Mouse (Mus musculus) adrenal gland, postnatal 10 days (tissue): ENCODE data around the gene Rpa3. TPM values are rescaled to one million over a fixed set of nuclear protein-coding genes. Genes with fewer than 3 reads are reported as not detected.

Source experiments
- DNase-seq: peaks from one replicate; pipeline ENCODE4 v3.0.0; 2021; ENCODE audit warnings: mixed read lengths
- long read RNA-seq, 2 experiments: library from polyadenylated mRNA; stranded (forward); transcript quantifications; one replicate each; pipeline ENCODE4 v2.0.0; 2021
- total RNA-seq, 2 experiments: library from RNA; stranded (reverse); gene quantifications; 2 replicates each; pipeline ENCODE4 v1.2.3; 2021

The Rpa3 gene
- 10 to 100 TPM; 40.0 to 47.4 TPM for total RNA-seq
- long read RNA-seq, experiment 1, transcript Rpa3-201 (4 exons, 670 nt): major isoform, 71 of 82 reads
- long read RNA-seq, experiment 1, partial matches to known transcripts: 6 of 82 reads
- long read RNA-seq, experiment 1, other reads (novel, unspliced or antisense): 2 of 82 reads
- long read RNA-seq, experiment 2, transcript Rpa3-201 (4 exons, 670 nt): major isoform, 88 of 102 reads
- long read RNA-seq, experiment 2, partial matches to known transcripts: 2 of 102 reads
- long read RNA-seq, experiment 2, other reads (novel, unspliced or antisense): 8 of 102 reads

- peak; percentile 97 for DNase-seq
Measured at GRCm38 (mm10) chr6:8259004-8259666, at the start of gene Rpa3, which contains the start of the genes Umad1 and Gm45062. Gene Rpa3, minus strand, starts transcription at chr6:8259173. Gene Umad1, plus strand, starts transcription at chr6:8259288. Gene Gm45062, plus strand, starts transcription at chr6:8259450.

- no peak for DNase-seq
Measured at GRCm38 (mm10) chr6:8307878-8308775, 49.2 kb upstream of the Rpa3 start.

- DNase-seq: no peak
Measured at GRCm38 (mm10) chr6:8299066-8299863, 40.3 kb upstream of the Rpa3 start.

- DNase-seq: no peak
Measured at GRCm38 (mm10) chr6:8294048-8294784, 35.2 kb upstream of the Rpa3 start.

- no peak for DNase-seq
Measured at GRCm38 (mm10) chr6:8288755-8289580, 30.0 kb upstream of the Rpa3 start.

- DNase-seq: no peak
Measured at GRCm38 (mm10) chr6:8286146-8286545, 27.2 kb upstream of the Rpa3 start.

GRCm38 (mm10) chr6:8285401-8285960 is 26.5 kb upstream of the Rpa3 start:
- no peak for DNase-seq

- DNase-seq: no peak
Measured at GRCm38 (mm10) chr6:8283255-8283654, 24.3 kb upstream of the Rpa3 start.

GRCm38 (mm10) chr6:8278426-8279002 is 19.5 kb upstream of the Rpa3 start:
- no peak for DNase-seq

GRCm38 (mm10) chr6:8276431-8276830 is 17.5 kb upstream of the Rpa3 start:
- no peak for DNase-seq

GRCm38 (mm10) chr6:8275098-8275497 is 16.1 kb upstream of the Rpa3 start:
- DNase-seq: peak; percentile 69

- peak; percentile 73 for DNase-seq
Measured at GRCm38 (mm10) chr6:8274387-8275054, 15.5 kb upstream of the Rpa3 start.

- no peak for DNase-seq
Measured at GRCm38 (mm10) chr6:8271047-8271446, 12.1 kb upstream of the Rpa3 start.

- DNase-seq: no peak
Measured at GRCm38 (mm10) chr6:8259667-8260044, 683 bp upstream of the Rpa3 start.

- no peak for DNase-seq
Measured at GRCm38 (mm10) chr6:8258316-8258715, 657 bp downstream of the Rpa3 start.

GRCm38 (mm10) chr6:8228596-8228995 is 30.4 kb downstream of the Rpa3 start:
- no peak for DNase-seq

- no peak for DNase-seq
Measured at GRCm38 (mm10) chr6:8227035-8227434, 31.9 kb downstream of the Rpa3 start.

GRCm38 (mm10) chr6:8210661-8211060 is 48.3 kb downstream of the Rpa3 start:
- no peak for DNase-seq

GRCm38 (mm10) chr6:8209866-8210186 is 49.1 kb downstream of the Rpa3 start:
- peak; percentile 14 for DNase-seq
